Mouse (Mus musculus): ENCODE results near the gene S100a14.

Gene S100a14

GRCm38 (mm10) chr3:90515789-90516188 is 10.9 kb upstream of the S100a14 start:
- in situ Hi-C loops (cut with MboI, MseI): loop anchor here (5.0 kb wide), 1 partner anchor 67 kb away; no protein-coding TSS in a partner anchor

GRCm38 (mm10) chr3:90517711-90518110 is 8.9 kb upstream of the S100a14 start:
- in situ Hi-C loops (cut with MboI, MseI): loop anchor here (5.0 kb wide), 1 partner anchor 65 kb away; no protein-coding TSS in a partner anchor

- in situ Hi-C loops (cut with MboI, MseI): no loop called here
Observed at GRCm38 (mm10) chr3:90525421-90525820, 1.2 kb upstream of the S100a14 start.

- in situ Hi-C loops (cut with MboI, MseI): no loop called here
Observed at GRCm38 (mm10) chr3:90526076-90526475, 580 bp upstream of the S100a14 start.

GRCm38 (mm10) chr3:90527291-90527873 is 726 bp downstream of the S100a14 start:
- in situ Hi-C loops (cut with MboI, MseI): no loop called here

- in situ Hi-C loops (cut with MboI, MseI): no loop called here
Observed at GRCm38 (mm10) chr3:90531713-90532112, 5.1 kb downstream of the S100a14 start.

- in situ Hi-C loops (cut with MboI, MseI): no loop called here
Observed at GRCm38 (mm10) chr3:90535446-90535845, 8.8 kb downstream of the S100a14 start.

GRCm38 (mm10) chr3:90537141-90537904 is 10.7 kb downstream of the S100a14 start, which contains the start of gene S100a16:
Gene S100a16 (plus strand): TSS chr3:90537254.
- in situ Hi-C loops (cut with MboI, MseI): no loop called here

- in situ Hi-C loops (cut with MboI, MseI): no loop called here
Observed at GRCm38 (mm10) chr3:90537905-90538296, 11.2 kb downstream of the S100a14 start.

- in situ Hi-C loops (cut with MboI, MseI): no loop called here
Observed at GRCm38 (mm10) chr3:90540904-90541303, 14.2 kb downstream of the S100a14 start.

GRCm38 (mm10) chr3:90549676-90550420 is 23.2 kb downstream of the S100a14 start:
- in situ Hi-C loops (cut with MboI, MseI): no loop called here

GRCm38 (mm10) chr3:90550421-90550790 is 23.8 kb downstream of the S100a14 start:
- in situ Hi-C loops (cut with MboI, MseI): no loop called here

- in situ Hi-C loops (cut with MboI, MseI): no loop called here
Observed at GRCm38 (mm10) chr3:90552231-90552630, 25.6 kb downstream of the S100a14 start.

- in situ Hi-C loops (cut with MboI, MseI): no loop called here
Observed at GRCm38 (mm10) chr3:90555954-90556353, 29.3 kb downstream of the S100a14 start.

- in situ Hi-C loops (cut with MboI, MseI): no loop called here
Observed at GRCm38 (mm10) chr3:90560008-90560628, 33.5 kb downstream of the S100a14 start, which contains the start of gene S100a3. Gene S100a3 (plus strand): TSS chr3:90560578.

- in situ Hi-C loops (cut with MboI, MseI): loop anchor here (5.0 kb wide), 1 partner anchor 38 kb away; the partner anchor contains the start of gene S100a6
Observed at GRCm38 (mm10) chr3:90574691-90575090, 48.0 kb downstream of the S100a14 start.

GRCm38 (mm10) chr3:90575320-90575719 is 48.7 kb downstream of the S100a14 start:
- in situ Hi-C loops (cut with MboI, MseI): loop anchor here (5.0 kb wide), 1 partner anchor 37 kb away; the partner anchor contains the start of gene S100a6

- in situ Hi-C loops (cut with MboI, MseI): loop anchor here (5.0 kb wide), 1 partner anchor 36 kb away; the partner anchor contains the start of gene S100a6
Observed at GRCm38 (mm10) chr3:90576351-90577001, 49.8 kb downstream of the S100a14 start.
